Mouse (Mus musculus) liver, postnatal 0 days (tissue): ENCODE results near the gene Meis3.

Experiments used
- CTCF ChIP-seq: sonication (generic); IDR thresholded peaks from 2 replicates; pipeline ENCODE4 v1.5.1; 2016; ENCODE audit warnings: antibody characterized with exemption, low read depth
- EP300 ChIP-seq: IDR thresholded peaks from 2 replicates; pipeline ENCODE4 v1.6.1; 2016; ENCODE audit warnings: antibody characterized with exemption, low read depth, mild to moderate bottlenecking

DNA sequence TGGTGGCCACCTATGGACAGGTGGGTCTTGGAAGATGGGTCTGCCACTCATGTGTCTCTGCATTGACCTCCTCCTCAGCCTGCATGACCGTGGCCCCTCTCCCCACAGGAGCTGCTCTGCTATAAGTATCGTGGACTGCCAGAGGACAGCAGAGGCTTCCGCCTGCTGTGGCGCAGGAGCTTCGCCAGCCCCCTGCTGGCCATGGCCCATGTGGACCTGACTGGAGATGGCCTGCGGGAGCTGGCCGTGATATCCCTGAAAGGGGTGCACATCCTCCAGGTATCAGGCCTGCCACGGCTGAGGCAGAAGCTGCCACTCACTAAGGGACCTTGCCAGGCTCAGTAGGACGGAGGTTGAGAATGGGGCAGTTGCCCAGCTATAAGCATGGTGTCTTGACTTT, 49.1 kb upstream of the Meis3 start:
- TF ChIP-seq CTCF (peak; percentile 27; the same call in 1 of the 2 replicates), EP300 (no peak)
